Mouse (Mus musculus) liver, embryonic 18 days (tissue): ENCODE results near the gene Fcor. TPM values are rescaled to one million over a fixed set of nuclear protein-coding genes. Genes with fewer than 3 reads are reported as not detected.

Experiments used
- polyA plus RNA-seq: library from polyadenylated mRNA; depleted of rRNA; stranded (reverse); fragments of >200 nt; gene quantifications from 2 replicates; pipeline ENCODE4 v1.2.3, GENCODE M21; 2012; rRNA removed

Fcor gene
- polyA plus RNA-seq, result 2.7 and 5.0 TPM in 2 replicates

DNA sequence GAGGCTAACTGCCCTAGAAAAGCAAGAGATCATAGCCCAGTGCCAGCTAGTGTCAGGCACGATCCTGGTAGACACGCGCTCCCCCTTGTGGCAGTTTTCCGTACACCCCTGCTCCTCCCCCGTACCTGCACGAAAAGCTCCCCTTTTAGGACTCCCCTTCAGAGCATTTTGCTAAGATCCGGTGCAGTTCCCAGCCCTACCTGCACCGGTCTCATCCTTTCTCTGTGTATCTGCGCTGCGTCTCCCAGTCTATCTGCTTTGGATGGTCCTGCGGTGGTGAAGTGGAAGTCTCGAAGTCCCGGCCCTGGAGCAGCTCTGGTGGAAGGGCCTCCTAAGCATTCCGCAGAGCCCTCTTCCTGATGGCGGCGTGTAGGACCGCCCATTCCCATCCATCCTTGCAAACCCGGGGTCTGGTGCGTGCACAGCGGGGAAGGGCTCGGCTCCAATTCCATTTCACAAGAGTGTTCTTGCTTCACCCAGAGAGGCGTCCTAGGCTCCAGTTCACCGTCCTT is at the start of gene Fcor:
Fcor (minus strand) TSS at position 383 of the 512 bp plus-strand sequence.

DNA sequence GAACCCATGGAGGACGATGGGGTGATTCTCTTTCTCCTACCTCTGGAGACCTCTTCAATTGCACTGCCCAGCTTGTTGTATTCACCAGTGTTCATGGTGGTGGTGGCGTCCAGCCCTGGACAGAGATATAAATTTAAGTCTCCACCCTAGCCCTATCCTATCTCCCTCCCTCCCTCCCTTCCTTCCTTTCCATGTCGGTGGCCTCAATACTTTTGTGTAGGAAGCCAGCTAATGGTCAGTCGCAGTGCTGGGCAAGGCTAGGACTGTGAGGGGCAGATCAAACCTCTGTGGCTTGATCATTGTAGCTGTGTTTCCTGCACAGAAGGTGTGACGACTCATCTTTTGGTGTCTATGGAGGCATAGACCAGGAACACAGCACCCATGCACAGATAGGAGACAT is 48.4 kb upstream of the Fcor start, which contains the start of gene Clec4g:
Clec4g (minus strand) TSS at position 101 of the 400 bp plus-strand sequence.

DNA sequence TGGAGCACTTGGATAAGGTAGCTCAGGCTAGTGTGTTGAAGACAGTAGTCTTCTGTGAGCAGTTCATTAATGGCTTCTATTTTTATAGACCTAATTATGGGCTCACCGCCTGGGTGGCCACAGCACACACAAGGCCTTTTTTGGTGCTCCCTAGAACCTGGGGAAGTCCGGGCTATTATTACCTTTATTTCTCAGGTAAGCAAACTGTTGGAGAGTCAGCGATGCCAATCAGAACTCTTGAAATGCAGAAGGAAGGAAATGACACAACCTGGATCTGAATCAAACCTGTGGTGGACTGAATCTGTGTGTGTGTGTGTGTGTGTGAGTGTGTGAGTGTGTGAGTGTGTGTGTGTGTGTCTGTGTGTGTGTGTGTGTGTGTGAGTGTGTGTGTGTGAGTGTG is 22.0 kb upstream of the Fcor start, which contains the start of gene Fcer2a:
Fcer2a (minus strand) TSS at position 55 of the 400 bp plus-strand sequence.

DNA sequence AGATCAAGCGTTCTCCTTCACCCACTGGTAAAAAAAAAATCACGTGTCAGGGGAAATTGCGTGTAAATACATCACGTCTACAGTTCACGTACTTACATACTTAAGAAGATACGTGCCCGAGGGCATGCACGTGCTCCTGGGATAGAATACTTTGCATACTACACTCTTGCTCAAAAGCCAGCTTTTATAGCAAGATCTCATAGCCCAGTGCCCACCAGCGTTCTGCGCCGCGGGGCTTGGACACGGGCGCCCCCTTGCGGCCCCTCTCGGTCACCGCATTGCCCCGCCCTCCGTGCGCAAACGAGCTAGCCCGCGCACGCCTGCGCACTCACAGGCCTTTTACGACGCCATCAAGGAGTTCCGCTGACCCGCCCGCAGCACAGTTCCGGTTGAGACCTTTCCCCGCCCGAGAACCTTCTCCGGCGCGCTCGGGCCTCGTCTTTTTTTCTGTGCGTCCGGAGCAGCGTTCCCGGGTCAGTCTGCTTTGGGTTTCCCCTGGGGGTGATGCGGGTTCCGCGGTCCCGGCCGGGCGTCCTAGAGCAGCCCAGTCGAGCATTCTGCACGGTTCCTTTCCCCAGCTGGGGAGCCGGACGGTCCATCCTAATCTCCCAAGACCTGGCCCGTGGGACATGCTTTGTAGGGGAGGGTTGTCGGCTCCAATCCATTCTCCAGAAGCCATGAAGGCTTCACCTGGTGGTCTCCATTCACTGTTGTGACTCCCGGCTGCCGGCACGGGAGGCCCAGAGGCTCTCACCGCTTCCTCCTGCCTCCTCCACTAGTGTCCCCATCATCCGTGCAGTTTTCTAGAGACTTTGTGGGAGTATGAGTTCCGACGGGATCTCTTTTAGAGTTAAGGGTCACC is 4.2 kb upstream of the Fcor start, which contains the start of gene Trappc5:
Trappc5 (plus strand) TSS at position 169 of the 862 bp plus-strand sequence.

DNA sequence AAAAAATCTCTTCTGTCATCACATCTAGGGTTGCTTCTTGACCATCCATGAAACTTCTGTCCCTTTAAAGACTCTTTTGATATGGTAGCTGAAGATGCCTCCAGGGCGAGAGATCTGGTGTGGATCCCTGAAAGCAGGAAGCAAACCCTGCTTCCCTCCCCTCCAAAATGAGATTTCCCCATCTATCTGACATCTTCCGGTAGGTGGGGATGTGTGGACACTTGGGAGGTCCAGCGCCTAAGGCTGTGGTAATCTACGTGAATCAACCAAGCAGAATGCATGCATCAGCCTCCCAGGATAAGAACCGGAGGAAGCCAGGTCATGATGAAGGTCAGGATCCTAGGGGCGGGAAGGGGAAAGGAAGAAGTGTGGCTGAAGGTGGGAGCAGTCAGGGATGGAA is 6.7 kb downstream of the Fcor start, which contains the start of gene Mcemp1:
Mcemp1 (plus strand) TSS at position 248 of the 400 bp plus-strand sequence.

DNA sequence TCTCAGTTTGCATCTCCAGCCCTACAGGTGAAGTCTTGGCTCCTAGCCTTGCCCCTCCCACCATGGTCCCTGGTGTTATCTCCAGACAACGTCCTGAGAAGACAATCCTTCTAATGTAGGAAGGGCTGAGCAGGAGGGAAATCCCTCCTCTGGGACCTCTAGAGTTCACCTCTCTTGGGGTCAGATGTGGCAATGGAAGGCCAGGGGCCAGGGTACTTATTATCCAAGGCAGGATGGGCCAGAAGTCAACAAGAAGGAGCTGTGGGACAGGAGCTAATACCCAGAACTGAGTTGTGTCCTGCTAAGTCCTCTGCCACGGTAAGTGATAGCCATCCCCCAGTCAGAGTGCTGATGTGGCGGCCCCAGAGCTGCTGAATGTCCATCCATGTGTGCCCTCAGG is 16.6 kb downstream of the Fcor start, which contains the start of gene Retn:
Retn (plus strand) TSS at position 245 of the 400 bp plus-strand sequence.

DNA sequence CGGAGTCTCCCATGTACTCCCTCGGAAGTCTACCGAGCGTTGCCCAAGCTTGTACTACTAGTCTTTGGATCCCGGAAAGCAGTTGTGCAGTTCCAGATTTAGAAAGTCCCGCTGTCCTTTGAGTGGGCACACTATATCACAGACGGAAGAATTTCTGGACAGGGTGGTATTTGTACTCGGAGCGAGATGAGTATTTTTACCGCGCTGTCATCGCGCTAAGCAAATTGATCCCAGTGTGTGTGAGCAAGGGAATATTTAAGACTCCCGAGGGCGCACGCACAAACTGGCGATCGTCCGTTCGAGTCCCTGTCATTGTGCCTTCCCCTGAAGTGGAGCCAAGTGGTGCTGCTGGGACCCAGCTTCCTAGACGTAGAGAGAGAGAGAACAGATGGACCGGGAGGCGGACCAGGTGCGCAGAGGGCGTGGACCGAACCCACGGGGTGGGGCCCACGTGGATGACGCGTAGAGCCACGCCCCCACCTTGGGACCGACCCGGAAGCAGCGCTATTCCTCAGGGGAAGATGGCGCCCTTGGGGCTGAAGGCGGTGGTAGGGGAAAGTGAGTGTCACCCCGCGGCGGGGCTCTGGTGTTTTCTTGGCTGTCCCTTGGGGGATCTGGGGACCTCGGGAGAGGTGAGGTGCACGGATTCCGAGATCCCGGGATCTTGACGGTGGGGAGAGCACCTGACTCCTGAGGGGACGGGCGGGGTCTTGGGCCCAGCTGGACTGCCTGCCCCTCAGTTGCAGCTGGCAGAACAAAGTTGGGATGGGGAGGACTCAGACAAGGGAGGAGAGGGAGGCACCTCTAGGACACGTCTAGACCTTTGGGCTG is 41.3 kb downstream of the Fcor start, which contains the start of gene Stxbp2:
Stxbp2 (plus strand) TSS at position 309 of the 831 bp plus-strand sequence.

DNA sequence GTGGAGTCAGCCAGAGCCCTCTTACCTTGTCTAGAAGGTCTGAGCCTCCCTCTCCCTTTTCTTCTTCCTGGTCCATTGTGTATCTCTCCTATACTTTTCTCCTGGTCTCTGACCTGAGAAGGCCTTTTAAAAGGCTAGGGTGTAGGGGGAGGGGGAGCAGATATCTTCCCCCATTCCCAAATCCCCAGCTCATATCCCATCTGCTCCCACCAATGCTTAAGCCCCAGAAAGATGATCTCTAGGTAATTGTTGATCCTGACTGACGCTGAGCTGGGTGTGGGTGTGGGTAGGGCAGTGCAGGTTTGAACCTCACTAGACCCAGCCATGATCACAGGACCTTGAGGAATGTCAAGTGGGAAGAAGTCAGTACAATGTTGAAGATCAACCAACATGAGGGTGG is 46.7 kb downstream of the Fcor start, which contains the start of gene Pcp2:
Pcp2 (minus strand) TSS at position 101 of the 400 bp plus-strand sequence.

DNA sequence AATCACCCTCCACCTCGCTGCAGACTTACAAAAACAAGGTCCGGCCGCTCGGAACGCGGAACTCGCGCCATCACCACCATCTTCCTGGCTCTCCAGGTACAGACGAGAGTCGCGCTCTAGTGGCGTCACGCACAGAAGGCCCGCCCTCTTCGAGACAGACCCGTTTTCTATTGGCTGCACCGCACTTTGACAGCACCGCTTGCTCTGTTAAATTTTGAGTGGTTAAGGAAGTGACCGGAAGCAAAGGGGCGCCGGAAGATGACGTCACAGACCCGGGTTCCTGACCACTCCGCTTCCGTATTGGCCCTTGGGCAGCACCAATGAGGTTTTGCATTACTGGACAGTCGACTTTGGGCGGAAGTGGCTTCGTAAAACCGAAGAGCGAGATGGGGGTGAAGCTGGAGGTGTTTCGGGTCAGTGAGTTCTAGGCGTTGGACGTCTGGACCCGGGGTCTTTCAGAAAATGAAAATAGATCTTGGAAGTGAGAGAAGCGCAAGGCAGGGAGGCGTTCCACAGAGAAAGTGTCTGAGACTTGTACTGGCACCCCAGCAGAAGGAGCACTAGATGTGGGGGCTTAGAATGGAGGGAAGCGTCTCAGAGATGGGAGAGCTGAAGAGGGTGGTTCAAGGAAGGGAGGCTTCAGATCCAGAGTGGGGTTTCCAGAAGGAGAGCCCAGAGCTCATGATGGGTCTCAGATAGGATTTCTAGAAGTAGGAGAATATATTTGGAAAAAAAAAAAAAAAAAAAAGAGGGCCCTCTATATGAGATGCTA is 50.8 kb downstream of the Fcor start, which contains the start of the genes Xab2 and Pet100:
Xab2 (minus strand) TSS at position 118 of the 772 bp plus-strand sequence.
Pet100 (plus strand) TSS at position 350 of the 772 bp plus-strand sequence.

Other genes starting within 250 kb of the Fcor start
- gene Pex11g, start 204.7 kb downstream of the Fcor start, polyA plus RNA-seq, result 10.3 and 11.4 TPM in 2 replicates
- not detected in 2 replicates for gene Tex45, start 201.5 kb downstream of the Fcor start, polyA plus RNA-seq
- gene Zfp358, start 179.2 kb downstream of the Fcor start, polyA plus RNA-seq, result 8.1 and 9.2 TPM in 2 replicates
- 33.2 and 36.6 TPM in 2 replicates for gene Mcoln1, start 171.9 kb downstream of the Fcor start, polyA plus RNA-seq
- gene Pnpla6, start 157.0 kb downstream of the Fcor start, polyA plus RNA-seq, result 9.6 and 10.9 TPM in 2 replicates
- gene C330021F23Rik, start 104.4 kb downstream of the Fcor start, polyA plus RNA-seq, result 7.4 and 9.2 TPM in 2 replicates
- 7.4 and 9.1 TPM in 2 replicates for gene Camsap3, start 85.1 kb downstream of the Fcor start, polyA plus RNA-seq
- 20.2 and 22.1 TPM in 2 replicates for gene Xab2, start 51.0 kb downstream of the Fcor start, polyA plus RNA-seq
- 23.7 and 25.8 TPM in 2 replicates for gene Pet100, start 50.8 kb downstream of the Fcor start, polyA plus RNA-seq
- not detected in 2 replicates for gene Pcp2, start 46.8 kb downstream of the Fcor start, polyA plus RNA-seq
- 78.9 and 92.8 TPM in 2 replicates for gene Stxbp2, start 41.4 kb downstream of the Fcor start, polyA plus RNA-seq
- gene Retn, start 16.6 kb downstream of the Fcor start, polyA plus RNA-seq, result 0.06 TPM in 1 of 2 replicates, not detected in the other
- gene Mcemp1, start 6.6 kb downstream of the Fcor start, polyA plus RNA-seq, result 12.0 and 17.8 TPM in 2 replicates
- gene Trappc5, start 3.9 kb upstream of the Fcor start, polyA plus RNA-seq, result 15.3 and 16.1 TPM in 2 replicates
- 0.01 and 0.02 TPM in 2 replicates for gene Fcer2a, start 21.8 kb upstream of the Fcor start, polyA plus RNA-seq
- gene Clec4g, start 48.3 kb upstream of the Fcor start, polyA plus RNA-seq, result 19.1 and 23.2 TPM in 2 replicates
- 0.09 and 0.14 TPM in 2 replicates for gene Cd209a, start 76.6 kb upstream of the Fcor start, polyA plus RNA-seq
- gene Cd209e, start 181.9 kb upstream of the Fcor start, polyA plus RNA-seq, result not detected in 2 replicates
- not detected in 2 replicates for gene Cd209d, start 206.2 kb upstream of the Fcor start, polyA plus RNA-seq